Comparison of ENCODE assay signal across 36 mouse cellular contexts in the genomic region with DNA sequence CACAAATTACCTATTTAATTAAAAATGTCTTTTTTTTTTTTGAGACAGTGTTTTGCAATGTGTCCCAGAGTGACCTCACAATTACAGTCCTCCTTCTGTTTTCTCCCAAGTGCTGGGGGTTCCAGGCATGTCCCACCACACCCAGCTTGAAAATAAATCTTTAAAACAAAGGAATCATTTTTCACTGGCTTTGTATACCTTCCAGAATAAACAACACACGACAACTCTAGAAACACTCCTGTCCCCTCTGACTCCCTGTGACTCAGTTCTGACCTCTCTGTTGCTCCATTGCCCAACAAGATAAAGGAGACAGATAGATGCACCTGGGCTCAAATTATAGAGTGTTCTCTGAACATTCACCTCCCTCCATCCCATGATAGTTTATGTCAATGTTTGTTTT. TPM values are rescaled to one million over a fixed set of nuclear protein-coding genes. Genes with fewer than 3 reads are reported as not detected.
"Had no signal": no experiment of that assay in that cellular context is flagged by ENCODE, and none has a peak within 500 bp of the region (broad histone marks: within the 10 kb centered on the region; RNA-seq: fewer than 3 reads in every experiment).

No protein-coding gene starts in this region.

- H3K36me3 ChIP-seq: heart, embryonic 13.5 days; heart, embryonic 15.5 days; hindbrain, embryonic 10.5 days; hindbrain, embryonic 12.5 days; intestine, embryonic 15.5 days; limb, embryonic 10.5 days; limb, embryonic 12.5 days had no signal

- H3K4me3 ChIP-seq: gastrocnemius, adult 2 months; heart, adult 2 months; heart, embryonic 13.5 days; heart, embryonic 15.5 days; hindbrain, embryonic 10.5 days; hindbrain, embryonic 12.5 days; intestine, embryonic 15.5 days; layer of hippocampus, adult 2 months; left cerebral cortex, adult 2 months; limb, embryonic 10.5 days; limb, embryonic 12.5 days had no signal

- H3K27me3 ChIP-seq: heart, embryonic 13.5 days; heart, embryonic 15.5 days; hindbrain, embryonic 12.5 days; intestine, embryonic 15.5 days; limb, embryonic 12.5 days had no signal

- DNase-seq: gastrocnemius, adult 2 months; gastrocnemius, postnatal 10 days; gastrocnemius, postnatal 25 days; heart, adult 2 months; heart, postnatal 14 days; heart, postnatal 4 days; kidney, adult 18-20 months; kidney, adult 8-10 months; kidney, postnatal 10 days; kidney, postnatal 25 days; kidney, postnatal 4 days; liver had no signal

RNA-seq across cellular contexts. Expression of a gene that starts 21.8 kb away (rescaled TPM):
- total RNA-seq: gastrocnemius, adult 2 months; gastrocnemius, postnatal 10 days; gastrocnemius, postnatal 25 days; gastrocnemius, postnatal 4 days; granulocyte monocyte progenitor cell, adult 5-6 weeks; heart, adult 2 months; heart, postnatal 14 days; heart, postnatal 4 days; layer of hippocampus, adult 2 months; layer of hippocampus, postnatal 10 days; layer of hippocampus, postnatal 25 days; left cerebral cortex, adult 2 months; left cerebral cortex, postnatal 14 days; left cerebral cortex, postnatal 36 days had no signal
- polyA plus RNA-seq: frontal cortex, adult 2 months; heart, adult 2 months; heart, embryonic 11.5 days; heart, embryonic 13.5 days; heart, embryonic 15.5 days; heart, postnatal 0 days; hindbrain, embryonic 14.5 days; hindbrain, embryonic 16.5 days; inflammation-experienced regulatory T-cells, adult 6 months; intestine, embryonic 15.5 days; kidney, embryonic 14.5 days; kidney, embryonic 16.5 days; limb, embryonic 12.5 days; limb, embryonic 14.5 days had no signal

RNA-seq across cellular contexts. Expression of a gene that starts 59.6 kb away (rescaled TPM):
- total RNA-seq: granulocyte monocyte progenitor cell, adult 5-6 weeks had no signal
